Mouse (Mus musculus): ENCODE measurements around the gene Cacna2d3. TPM values are rescaled to one million over a fixed set of nuclear protein-coding genes. Genes with fewer than 3 reads are reported as not detected.

Cacna2d3 gene
- polyA plus RNA-seq, 1 experiment = 0.22 TPM

GRCm38 (mm10) chr14:29496552-29496951 lies 225.1 kb downstream of the Cacna2d3 start:
- WGBS = 87% methylated on average over 3 of the region's 3 CpGs
- no peak overlapping the region for H3K4me3 ChIP-seq (ENCODE audit: insufficient read depth, low read depth, low read length)
- H3K4me1 ChIP-seq (ENCODE audit: control insufficient read depth, insufficient read depth, low read length) = no peaks in the 10 kb centered on the region
- TF ChIP-seq CTCF (conservative IDR thresholded peaks at IDR 0.05; ENCODE audit: insufficient read depth, insufficient read length, low read depth, low read length) (no peak), POLR2A (IDR thresholded peaks at IDR 0.05; ENCODE audit: low read depth, low read length) (no peak)
- no peak overlapping the region for H3K27ac ChIP-seq (ENCODE audit: insufficient read depth, low read depth, low read length)
- H3K27me3 ChIP-seq (replicated peaks; ENCODE audit: control insufficient read depth, insufficient read depth, low read length) = no peaks in the 10 kb centered on the region
- DNase-seq = no peak
- H3K36me3 ChIP-seq (ENCODE audit: control insufficient read depth, insufficient read depth, low read length) = no peaks in the 10 kb centered on the region

GRCm38 (mm10) chr14:29491786-29492185 lies 229.9 kb downstream of the Cacna2d3 start:
- 52% methylated on average over 1 of the region's 1 CpGs for WGBS
- H3K36me3 ChIP-seq (ENCODE audit: control insufficient read depth, insufficient read depth, low read length) = no peaks in the 10 kb centered on the region
- TF ChIP-seq CTCF (conservative IDR thresholded peaks at IDR 0.05; ENCODE audit: insufficient read depth, insufficient read length, low read depth, low read length) (no peak), POLR2A (IDR thresholded peaks at IDR 0.05; ENCODE audit: low read depth, low read length) (no peak)
- no peaks in the 10 kb centered on the region for H3K4me1 ChIP-seq (ENCODE audit: control insufficient read depth, insufficient read depth, low read length)
- H3K27ac ChIP-seq (ENCODE audit: insufficient read depth, low read depth, low read length) = no peak overlapping the region
- no peaks in the 10 kb centered on the region for H3K27me3 ChIP-seq (replicated peaks; ENCODE audit: control insufficient read depth, insufficient read depth, low read length)
- no peak overlapping the region for H3K4me3 ChIP-seq (ENCODE audit: insufficient read depth, low read depth, low read length)
- DNase-seq = no peak

GRCm38 (mm10) chr14:29485416-29485815 lies 236.2 kb downstream of the Cacna2d3 start:
- 29% methylated on average over 1 of the region's 1 CpGs for WGBS
- TF ChIP-seq CTCF (conservative IDR thresholded peaks at IDR 0.05; ENCODE audit: insufficient read depth, insufficient read length, low read depth, low read length) = no peak
- TF ChIP-seq POLR2A (IDR thresholded peaks at IDR 0.05; ENCODE audit: low read depth, low read length) = no peak
- no peak overlapping the region for H3K4me3 ChIP-seq (ENCODE audit: insufficient read depth, low read depth, low read length)

GRCm38 (mm10) chr14:29478403-29478983 lies 243.2 kb downstream of the Cacna2d3 start:
- Histone ChIP-seq H3K27ac (ENCODE audit: insufficient read depth, low read depth, low read length) (no peak overlapping the region), H3K4me3 (ENCODE audit: insufficient read depth, low read depth, low read length) (no peak overlapping the region), H3K4me1 (ENCODE audit: control insufficient read depth, insufficient read depth, low read length) (no peaks in the 10 kb centered on the region), H3K36me3 (ENCODE audit: control insufficient read depth, insufficient read depth, low read length) (no peaks in the 10 kb centered on the region), H3K27me3 (replicated peaks; ENCODE audit: control insufficient read depth, insufficient read depth, low read length) (no peaks in the 10 kb centered on the region)
- no peak for TF ChIP-seq CTCF (conservative IDR thresholded peaks at IDR 0.05; ENCODE audit: insufficient read depth, insufficient read length, low read depth, low read length)
- no peak for TF ChIP-seq POLR2A (IDR thresholded peaks at IDR 0.05; ENCODE audit: low read depth, low read length)
- no peak for DNase-seq
- WGBS = 29% methylated on average over 6 of the region's 6 CpGs

More at GRCm38 (mm10) chr14:29485416-29485815, 236.2 kb downstream of the Cacna2d3 start:
- no peaks in the 10 kb centered on the region for H3K36me3 ChIP-seq (ENCODE audit: control insufficient read depth, insufficient read depth, low read length)
- no peak for DNase-seq
- no peaks in the 10 kb centered on the region for H3K27me3 ChIP-seq (replicated peaks; ENCODE audit: control insufficient read depth, insufficient read depth, low read length)
- H3K4me1 ChIP-seq (ENCODE audit: control insufficient read depth, insufficient read depth, low read length) = no peaks in the 10 kb centered on the region
- no peak overlapping the region for H3K27ac ChIP-seq (ENCODE audit: insufficient read depth, low read depth, low read length)

- H3K4me3 ChIP-seq (ENCODE audit: insufficient read depth, low read depth, low read length) = no peak overlapping the region
- H3K27me3 ChIP-seq (replicated peaks; ENCODE audit: control insufficient read depth, insufficient read depth, low read length) = no peaks in the 10 kb centered on the region
- TF ChIP-seq CTCF (conservative IDR thresholded peaks at IDR 0.05; ENCODE audit: insufficient read depth, insufficient read length, low read depth, low read length) = no peak
- WGBS = 82% methylated on average over 2 of the region's 2 CpGs
- no peak overlapping the region for H3K27ac ChIP-seq (ENCODE audit: insufficient read depth, low read depth, low read length)
- H3K36me3 ChIP-seq (ENCODE audit: control insufficient read depth, insufficient read depth, low read length) = no peaks in the 10 kb centered on the region
- no peak for DNase-seq
- no peaks in the 10 kb centered on the region for H3K4me1 ChIP-seq (ENCODE audit: control insufficient read depth, insufficient read depth, low read length)
These were observed 257.4 kb downstream of the Cacna2d3 start for GRCm38 (mm10) chr14:29464277-29464676.

GRCm38 (mm10) chr14:29449203-29449602 lies 272.5 kb downstream of the Cacna2d3 start:
- Histone ChIP-seq H3K4me3 (ENCODE audit: insufficient read depth, low read depth, low read length) (no peak overlapping the region), H3K27me3 (replicated peaks; ENCODE audit: control insufficient read depth, insufficient read depth, low read length) (no peaks in the 10 kb centered on the region), H3K27ac (ENCODE audit: insufficient read depth, low read depth, low read length) (no peak overlapping the region), H3K36me3 (ENCODE audit: control insufficient read depth, insufficient read depth, low read length) (no peaks in the 10 kb centered on the region), H3K4me1 (ENCODE audit: control insufficient read depth, insufficient read depth, low read length) (no peaks in the 10 kb centered on the region)
- no peak for DNase-seq
- WGBS = 61% methylated on average over 3 of the region's 3 CpGs
- TF ChIP-seq CTCF (conservative IDR thresholded peaks at IDR 0.05; ENCODE audit: insufficient read depth, insufficient read length, low read depth, low read length) (no peak), POLR2A (IDR thresholded peaks at IDR 0.05; ENCODE audit: low read depth, low read length) (no peak)

GRCm38 (mm10) chr14:29443091-29444026 lies 278.3 kb downstream of the Cacna2d3 start:
- WGBS = 27% methylated on average over 15 of the region's 15 CpGs
- H3K27me3 ChIP-seq (replicated peaks; ENCODE audit: control insufficient read depth, insufficient read depth, low read length) = no peaks in the 10 kb centered on the region
- no peaks in the 10 kb centered on the region for H3K36me3 ChIP-seq (ENCODE audit: control insufficient read depth, insufficient read depth, low read length)
- no peaks in the 10 kb centered on the region for H3K4me1 ChIP-seq (ENCODE audit: control insufficient read depth, insufficient read depth, low read length)
- DNase-seq = peak; percentile 58
- H3K4me3 ChIP-seq (ENCODE audit: insufficient read depth, low read depth, low read length) = no peak overlapping the region
- peak; percentile 69 for TF ChIP-seq CTCF (conservative IDR thresholded peaks at IDR 0.05; ENCODE audit: insufficient read depth, insufficient read length, low read depth, low read length)
- no peak for TF ChIP-seq POLR2A (IDR thresholded peaks at IDR 0.05; ENCODE audit: low read depth, low read length)
- H3K27ac ChIP-seq (ENCODE audit: insufficient read depth, low read depth, low read length) = no peak overlapping the region

All from kidney, adult 2 months (tissue).